Mouse (Mus musculus): ENCODE data around the gene Gm10295. TPM values are rescaled to one million over a fixed set of nuclear protein-coding genes. Genes with fewer than 3 reads are reported as not detected.

Gm10295 gene
- polyA plus RNA-seq (2016; fragmentation: Nextera tagmentation; extraction: Ambion mirVana): not detected in 2 replicates

- WGBS: 32% methylated on average over 11 of the region's 11 CpGs
- no peak within 1 kb of the TSS for H3K4me3 ChIP-seq
- H3K4me1 ChIP-seq: peaks cover 4% of the 10 kb centered on the region; the same call in 1 of the 2 replicates
- no peak within 1 kb of the TSS for H3K27ac ChIP-seq
- no peak for DNase-seq (ENCODE audit: low spot score)
- no peaks in the 10 kb centered on the region for H3K9me3 ChIP-seq
- H3K27me3 ChIP-seq (ENCODE audit: insufficient read depth, poor library complexity, severe bottlenecking): peaks cover 6% of the 10 kb centered on the region; the same call in 1 of the 2 replicates
- H3K36me3 ChIP-seq: no peaks in the 10 kb centered on the region
Observed at GRCm38 (mm10) chr7:71351364-71351763, at the start of gene Gm10295. Gene Gm10295 (minus strand): TSS chr7:71351485.

GRCm38 (mm10) chr7:71401032-71401431 is 49.7 kb upstream of the Gm10295 start:
- Histone ChIP-seq H3K27ac (no peak overlapping the region), H3K9me3 (no peaks in the 10 kb centered on the region), H3K27me3 (ENCODE audit: insufficient read depth, poor library complexity, severe bottlenecking) (no peaks in the 10 kb centered on the region), H3K4me3 (no peak overlapping the region), H3K4me1 (no peaks in the 10 kb centered on the region), H3K36me3 (no peaks in the 10 kb centered on the region)
- no peak for DNase-seq (ENCODE audit: low spot score)
- WGBS: 74% methylated on average over 2 of the region's 2 CpGs

- WGBS: 61% methylated on average over 5 of the region's 5 CpGs
- Histone ChIP-seq H3K36me3 (no peaks in the 10 kb centered on the region), H3K9me3 (no peaks in the 10 kb centered on the region), H3K27ac (no peak overlapping the region), H3K4me1 (no peaks in the 10 kb centered on the region), H3K4me3 (no peak overlapping the region), H3K27me3 (ENCODE audit: insufficient read depth, poor library complexity, severe bottlenecking) (no peaks in the 10 kb centered on the region)
- no peak for DNase-seq (ENCODE audit: low spot score)
Observed at GRCm38 (mm10) chr7:71399891-71400632, 48.8 kb upstream of the Gm10295 start.

GRCm38 (mm10) chr7:71398959-71399756 is 47.9 kb upstream of the Gm10295 start:
- H3K4me1 ChIP-seq: no peaks in the 10 kb centered on the region
- H3K9me3 ChIP-seq: no peaks in the 10 kb centered on the region
- H3K36me3 ChIP-seq: no peaks in the 10 kb centered on the region
- no peak for DNase-seq (ENCODE audit: low spot score)
- no peaks in the 10 kb centered on the region for H3K27me3 ChIP-seq (ENCODE audit: insufficient read depth, poor library complexity, severe bottlenecking)
- H3K4me3 ChIP-seq: no peak overlapping the region
- WGBS: 81% methylated on average over 10 of the region's 10 CpGs
- no peak overlapping the region for H3K27ac ChIP-seq

GRCm38 (mm10) chr7:71398389-71398788 is 47.1 kb upstream of the Gm10295 start:
- H3K4me3 ChIP-seq: no peak overlapping the region
- H3K9me3 ChIP-seq: no peaks in the 10 kb centered on the region
- H3K27me3 ChIP-seq (ENCODE audit: insufficient read depth, poor library complexity, severe bottlenecking): no peaks in the 10 kb centered on the region
- H3K36me3 ChIP-seq: no peaks in the 10 kb centered on the region
- no peak overlapping the region for H3K27ac ChIP-seq
- 72% methylated on average over 1 of the region's 1 CpGs for WGBS
- DNase-seq (ENCODE audit: low spot score): no peak
- H3K4me1 ChIP-seq: no peaks in the 10 kb centered on the region

- no peak for DNase-seq (ENCODE audit: low spot score)
- Histone ChIP-seq H3K27me3 (ENCODE audit: insufficient read depth, poor library complexity, severe bottlenecking) (no peaks in the 10 kb centered on the region), H3K4me3 (no peak overlapping the region), H3K4me1 (peaks cover 5% of the 10 kb centered on the region; the same call in 1 of the 2 replicates), H3K27ac (no peak overlapping the region), H3K9me3 (no peaks in the 10 kb centered on the region), H3K36me3 (no peaks in the 10 kb centered on the region)
- WGBS: 19% methylated on average over 4 of the region's 4 CpGs
Observed at GRCm38 (mm10) chr7:71392795-71393341, 41.6 kb upstream of the Gm10295 start.

GRCm38 (mm10) chr7:71391333-71391732 is 40.0 kb upstream of the Gm10295 start:
- no peak for DNase-seq (ENCODE audit: low spot score)
- Histone ChIP-seq H3K27ac (no peak overlapping the region), H3K4me1 (peaks cover 5% of the 10 kb centered on the region; the same call in 1 of the 2 replicates), H3K4me3 (no peak overlapping the region), H3K27me3 (ENCODE audit: insufficient read depth, poor library complexity, severe bottlenecking) (no peaks in the 10 kb centered on the region), H3K36me3 (no peaks in the 10 kb centered on the region), H3K9me3 (no peaks in the 10 kb centered on the region)
- 78% methylated on average over 5 of the region's 5 CpGs for WGBS

- Histone ChIP-seq H3K4me3 (no peak overlapping the region), H3K36me3 (no peaks in the 10 kb centered on the region), H3K27me3 (ENCODE audit: insufficient read depth, poor library complexity, severe bottlenecking) (no peaks in the 10 kb centered on the region), H3K27ac (no peak overlapping the region), H3K9me3 (no peaks in the 10 kb centered on the region), H3K4me1 (peaks cover 5% of the 10 kb centered on the region; the same call in 1 of the 2 replicates)
- no peak for DNase-seq (ENCODE audit: low spot score)
- WGBS: 80% methylated on average over 2 of the region's 2 CpGs
Observed at GRCm38 (mm10) chr7:71390291-71390690, 39.0 kb upstream of the Gm10295 start.

GRCm38 (mm10) chr7:71386050-71386449 is 34.8 kb upstream of the Gm10295 start:
- no peaks in the 10 kb centered on the region for H3K36me3 ChIP-seq
- H3K27me3 ChIP-seq (ENCODE audit: insufficient read depth, poor library complexity, severe bottlenecking): no peaks in the 10 kb centered on the region
- DNase-seq (ENCODE audit: low spot score): peak; percentile 78
- H3K9me3 ChIP-seq: no peaks in the 10 kb centered on the region
- WGBS: 12% methylated on average over 6 of the region's 6 CpGs
- peak overlapping the region; percentile 52; the same call in 1 of the 2 replicates for H3K27ac ChIP-seq
- H3K4me1 ChIP-seq: peaks cover 28% of the 10 kb centered on the region
- H3K4me3 ChIP-seq: no peak overlapping the region

GRCm38 (mm10) chr7:71384921-71385320 is 33.6 kb upstream of the Gm10295 start:
- no peak for DNase-seq (ENCODE audit: low spot score)
- no peak overlapping the region for H3K4me3 ChIP-seq
- H3K36me3 ChIP-seq: no peaks in the 10 kb centered on the region
- WGBS: 50% methylated on average over 7 of the region's 7 CpGs
- H3K4me1 ChIP-seq: peaks cover 40% of the 10 kb centered on the region
- no peaks in the 10 kb centered on the region for H3K27me3 ChIP-seq (ENCODE audit: insufficient read depth, poor library complexity, severe bottlenecking)
- H3K27ac ChIP-seq: peak overlapping the region; percentile 75; the same call in 1 of the 2 replicates
- H3K9me3 ChIP-seq: no peaks in the 10 kb centered on the region

- peak; percentile 76 for DNase-seq (ENCODE audit: low spot score)
- Histone ChIP-seq H3K27me3 (ENCODE audit: insufficient read depth, poor library complexity, severe bottlenecking) (no peaks in the 10 kb centered on the region), H3K4me3 (0 out of 2 replicates have a peak overlapping the region, but pooled peaks have one; percentile 13), H3K9me3 (no peaks in the 10 kb centered on the region), H3K4me1 (peaks cover 41% of the 10 kb centered on the region), H3K36me3 (no peaks in the 10 kb centered on the region), H3K27ac (peak overlapping the region; percentile 81)
- 27% methylated on average over 20 of the region's 20 CpGs for WGBS
Observed at GRCm38 (mm10) chr7:71383341-71384130, 32.3 kb upstream of the Gm10295 start.
